Mouse (Mus musculus) spleen, adult 2 months (tissue): ENCODE results near the gene Cct4.

ENCODE experiments used
- CTCF ChIP-seq: fragments of 200-500 bp; IDR thresholded peaks from 2 replicates; pipeline ENCODE4 v1.5.1; 2011; ENCODE audit warnings: mild to moderate bottlenecking, inconsistent platforms; ENCODE audit not compliant: insufficient read depth, insufficient read length, insufficient replicate concordance; ENCODE audit errors: extremely low read depth
- POLR2A ChIP-seq: fragments of 200-500 bp; IDR thresholded peaks from 2 replicates; pipeline ENCODE4 v1.6.1; 2011; ENCODE audit warnings: low read depth, low read length, inconsistent platforms

DNA sequence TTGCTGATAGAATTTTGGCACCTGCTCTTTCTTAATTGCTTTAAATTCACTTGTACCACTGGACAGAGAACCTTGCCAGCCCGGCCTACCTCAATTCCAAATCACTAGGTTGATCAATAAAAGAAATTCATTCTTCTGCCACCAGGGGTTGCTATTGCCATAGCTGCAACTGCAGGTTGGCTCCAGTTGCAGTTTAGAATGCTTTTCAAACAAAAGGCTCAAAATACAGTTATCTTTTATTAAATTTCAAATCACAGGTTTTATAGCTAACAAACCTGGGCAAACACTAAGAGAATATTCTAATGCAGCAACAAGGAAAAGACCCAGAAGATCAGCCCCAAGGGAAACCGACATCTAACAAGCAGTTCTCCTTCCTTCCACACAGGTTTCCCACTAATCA is 3.0 kb upstream of the Cct4 start:
- TF ChIP-seq CTCF, result peak; percentile 48; the same call in 1 of the 2 replicates
- TF ChIP-seq POLR2A, result no peak
